Mouse (Mus musculus): ENCODE measurements at regions not wholly inside any gene's neighbourhood (a gene's known extent, or its start where the extent isn't known, plus 50 kb on each side); places are given as distances from the start of the nearest gene placed in this dataset.
A peak's percentile ranks its signal among the peaks of the same experiment; 100 is the strongest.
"Not testable (repeated sequence)": the region's sequence is repeated elsewhere in the genome, so short reads cannot be mapped to it uniquely, and the experiment has no call there.

DNA sequence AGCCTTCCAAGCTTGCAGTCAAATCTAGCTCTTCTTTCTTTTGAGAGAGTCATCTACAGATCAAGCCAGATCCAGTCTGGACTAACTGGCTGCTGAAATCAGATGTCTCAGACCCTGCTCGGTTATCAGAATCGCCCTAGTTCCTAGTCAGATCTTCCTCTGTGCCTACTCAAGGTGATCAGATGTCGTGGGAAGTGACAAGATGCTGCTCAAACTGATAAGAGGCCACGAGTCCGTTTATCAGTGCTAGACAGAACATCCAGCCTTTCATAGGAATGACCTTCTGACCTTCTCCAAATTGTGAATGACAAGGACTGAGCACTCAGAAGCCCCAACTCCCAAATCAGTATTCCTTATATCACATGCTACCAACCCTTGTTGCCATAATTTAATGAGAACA lies 113.3 kb upstream of the Dlg1 start:
- DNase-seq (ENCODE audit: low spot score, missing footprints) (no peak), ATAC-seq (ENCODE audit: low FRiP score) (no peak)
- Histone ChIP-seq H3K27ac (ENCODE audit: low read depth, low read length) (no peak overlapping the region), H3K4me1 (ENCODE audit: control insufficient read depth, insufficient read depth, low read length) (peaks cover 19% of the 10 kb centered on the region), H3K36me3 (ENCODE audit: control insufficient read depth, insufficient read depth, low read length) (no peaks in the 10 kb centered on the region), H3K9me3 (ENCODE audit: control insufficient read depth, low read length) (no peaks in the 10 kb centered on the region), H3K4me2 (no peak overlapping the region), H3K4me3 (ENCODE audit: low read depth, low read length) (no peak overlapping the region), H3K27me3 (ENCODE audit: control insufficient read depth, insufficient read depth, low read length) (peaks cover 4% of the 10 kb centered on the region; the same call in 1 of the 2 replicates), H3K9ac (ENCODE audit: low read length) (no peak overlapping the region)
- WGBS: 84% methylated on average over 5 of the region's 5 CpGs

DNA sequence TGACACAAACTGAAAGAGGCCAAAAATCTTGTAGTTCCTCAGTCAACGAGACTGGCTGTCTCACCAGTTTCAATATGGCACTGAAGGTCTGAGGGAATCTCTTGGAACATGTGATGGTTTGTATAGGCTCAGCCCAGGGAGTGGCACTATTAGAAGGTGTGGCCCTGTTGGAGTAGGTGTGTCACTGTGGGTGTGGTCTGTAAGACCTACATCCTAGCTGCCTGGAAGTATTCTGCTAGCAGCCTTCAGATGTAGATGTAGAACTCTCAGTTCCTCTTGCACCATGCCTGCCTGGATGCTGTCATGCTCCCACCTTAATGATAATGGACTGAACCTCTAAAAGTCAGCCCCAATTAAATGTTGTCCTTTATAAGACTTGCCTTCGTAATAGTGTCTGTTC lies 112.7 kb upstream of the Dlg1 start:
- not testable (repeated sequence) for DNase-seq (ENCODE audit: low spot score, missing footprints); H3K27ac ChIP-seq (ENCODE audit: low read depth, low read length); H3K9ac ChIP-seq (ENCODE audit: low read length); H3K9me3 ChIP-seq (ENCODE audit: control insufficient read depth, low read length); H3K36me3 ChIP-seq (ENCODE audit: control insufficient read depth, insufficient read depth, low read length); H3K4me3 ChIP-seq (ENCODE audit: low read depth, low read length); ATAC-seq (ENCODE audit: low FRiP score); H3K4me2 ChIP-seq; H3K27me3 ChIP-seq (ENCODE audit: control insufficient read depth, insufficient read depth, low read length)
- WGBS: 85% methylated on average over 2 of the region's 2 CpGs
- peaks cover 19% of the 10 kb centered on the region for H3K4me1 ChIP-seq (ENCODE audit: control insufficient read depth, insufficient read depth, low read length)

DNA sequence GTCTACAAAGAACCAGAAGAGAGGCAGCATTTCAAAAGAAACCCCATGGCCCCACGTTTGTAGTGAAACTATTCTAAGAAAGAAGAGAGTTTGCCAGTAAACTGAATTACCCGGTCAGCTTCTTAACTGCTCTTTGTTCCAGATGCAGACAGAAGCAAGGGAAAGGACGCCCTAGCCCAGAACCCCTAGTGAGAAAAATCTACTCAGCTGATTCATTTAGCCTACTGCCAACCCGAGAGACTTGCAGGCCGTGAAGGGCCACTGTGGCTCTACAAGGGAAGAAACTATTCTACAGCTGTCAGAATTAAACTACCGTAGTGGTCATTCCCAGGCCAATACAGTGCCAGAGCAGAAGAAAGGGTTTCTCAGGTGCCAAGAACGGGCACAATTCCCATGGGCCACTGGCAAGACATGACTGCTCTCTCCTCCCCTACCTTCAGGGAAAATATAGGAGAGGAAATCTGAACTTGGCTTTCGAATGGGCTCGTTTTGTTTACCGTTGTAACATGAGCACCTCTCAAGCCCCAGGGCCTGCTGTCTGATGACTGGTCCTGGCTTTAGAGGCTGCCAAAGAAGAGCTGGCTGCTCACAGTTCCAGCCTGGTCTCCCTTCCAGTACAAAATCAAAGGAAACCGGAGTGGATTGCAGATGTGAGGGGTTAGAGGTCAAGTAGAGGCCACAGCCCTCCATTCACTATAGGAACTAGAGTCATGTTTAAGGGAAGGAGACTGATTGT lies 111.7 kb upstream of the Dlg1 start:
- no peak for ATAC-seq (ENCODE audit: low FRiP score)
- Histone ChIP-seq H3K9ac (ENCODE audit: low read length) (no peak overlapping the region), H3K36me3 (ENCODE audit: control insufficient read depth, insufficient read depth, low read length) (no peaks in the 10 kb centered on the region), H3K4me2 (no peak overlapping the region), H3K4me3 (ENCODE audit: low read depth, low read length) (no peak overlapping the region), H3K27me3 (ENCODE audit: control insufficient read depth, insufficient read depth, low read length) (no peaks in the 10 kb centered on the region), H3K9me3 (ENCODE audit: control insufficient read depth, low read length) (no peaks in the 10 kb centered on the region), H3K4me1 (ENCODE audit: control insufficient read depth, insufficient read depth, low read length) (peaks cover 10% of the 10 kb centered on the region), H3K27ac (ENCODE audit: low read depth, low read length) (no peak overlapping the region)
- no peak for DNase-seq (ENCODE audit: low spot score, missing footprints)
- 32% methylated on average over 11 of the region's 11 CpGs for WGBS

DNA sequence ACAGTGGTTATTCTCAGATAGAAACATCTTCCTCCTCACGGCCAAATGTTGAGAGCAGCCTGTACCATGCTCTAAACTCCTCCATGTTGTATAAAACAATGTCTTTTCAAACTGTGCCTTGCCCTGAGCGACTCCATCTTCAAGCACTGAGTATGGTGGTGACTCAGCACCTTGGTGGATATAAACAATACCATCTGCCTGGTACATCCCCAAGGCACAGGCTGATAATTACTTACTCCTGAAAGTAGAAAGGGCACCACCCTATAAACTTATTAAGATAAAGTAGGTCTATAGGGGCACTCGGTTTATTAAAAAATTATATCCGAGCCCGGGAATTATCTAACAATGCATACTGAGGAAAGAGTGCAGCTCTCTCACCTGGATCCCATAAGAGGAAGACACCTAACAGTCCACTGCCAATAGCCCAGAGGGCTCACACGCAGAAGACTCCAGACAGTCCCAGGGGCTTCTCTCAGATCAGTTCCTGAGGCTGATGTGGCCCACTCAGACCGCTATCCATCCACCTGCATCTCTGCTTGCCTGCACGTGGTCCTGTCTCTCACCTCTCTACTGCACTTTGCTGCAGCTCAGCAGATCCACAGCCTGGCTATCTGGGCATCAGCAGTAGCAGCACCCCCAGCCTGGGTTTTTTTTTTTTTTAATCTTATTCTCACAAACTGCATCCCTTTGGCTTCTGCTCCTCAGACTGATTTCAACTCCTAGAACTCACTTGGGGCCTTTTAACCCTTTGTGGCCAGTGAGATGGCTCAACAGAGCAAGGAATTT lies 109.7 kb upstream of the Dlg1 start:
- Histone ChIP-seq H3K27ac (ENCODE audit: low read depth, low read length) (no peak overlapping the region), H3K4me3 (ENCODE audit: low read depth, low read length) (no peak overlapping the region), H3K4me1 (ENCODE audit: control insufficient read depth, insufficient read depth, low read length) (peaks cover 5% of the 10 kb centered on the region; the same call in 1 of the 2 replicates), H3K9ac (ENCODE audit: low read length) (no peak overlapping the region), H3K9me3 (ENCODE audit: control insufficient read depth, low read length) (no peaks in the 10 kb centered on the region), H3K4me2 (no peak overlapping the region), H3K36me3 (ENCODE audit: control insufficient read depth, insufficient read depth, low read length) (no peaks in the 10 kb centered on the region), H3K27me3 (ENCODE audit: control insufficient read depth, insufficient read depth, low read length) (no peaks in the 10 kb centered on the region)
- ATAC-seq (ENCODE audit: low FRiP score) (no peak), DNase-seq (ENCODE audit: low spot score, missing footprints) (no peak)
- WGBS: 87% methylated on average over 8 of the region's 8 CpGs

DNA sequence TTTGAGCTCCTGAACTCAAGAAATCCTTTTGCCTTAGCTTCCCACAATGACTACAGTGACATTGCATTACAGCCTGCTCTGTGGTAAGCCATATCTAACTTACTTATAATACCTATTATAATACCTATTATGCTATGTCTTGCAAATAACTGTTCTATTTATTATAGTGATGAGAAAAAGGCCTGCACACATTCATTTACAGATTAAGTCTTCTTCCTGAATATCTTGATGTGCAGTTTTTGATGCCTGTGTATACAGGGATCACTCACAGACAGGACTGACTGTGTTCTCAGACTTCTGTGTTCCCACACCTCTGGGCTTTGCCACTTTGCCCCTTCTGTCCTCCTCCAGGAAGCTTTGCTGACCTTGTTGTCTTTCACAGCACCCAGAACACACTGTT lies 102.8 kb upstream of the Dlg1 start:
- H3K36me3 ChIP-seq (ENCODE audit: control insufficient read depth, insufficient read depth, low read length): no peaks in the 10 kb centered on the region
- no peaks in the 10 kb centered on the region for H3K9me3 ChIP-seq (ENCODE audit: control insufficient read depth, low read length)
- H3K27me3 ChIP-seq (ENCODE audit: control insufficient read depth, insufficient read depth, low read length): no peaks in the 10 kb centered on the region
- no peak for ATAC-seq (ENCODE audit: low FRiP score)
- H3K9ac ChIP-seq (ENCODE audit: low read length): no peak overlapping the region
- no peak overlapping the region for H3K4me3 ChIP-seq (ENCODE audit: low read depth, low read length)
- H3K27ac ChIP-seq (ENCODE audit: low read depth, low read length): no peak overlapping the region
- no peaks in the 10 kb centered on the region for H3K4me1 ChIP-seq (ENCODE audit: control insufficient read depth, insufficient read depth, low read length)
- no peak overlapping the region for H3K4me2 ChIP-seq
- peak; percentile 83 for DNase-seq (ENCODE audit: low spot score, missing footprints)

DNA sequence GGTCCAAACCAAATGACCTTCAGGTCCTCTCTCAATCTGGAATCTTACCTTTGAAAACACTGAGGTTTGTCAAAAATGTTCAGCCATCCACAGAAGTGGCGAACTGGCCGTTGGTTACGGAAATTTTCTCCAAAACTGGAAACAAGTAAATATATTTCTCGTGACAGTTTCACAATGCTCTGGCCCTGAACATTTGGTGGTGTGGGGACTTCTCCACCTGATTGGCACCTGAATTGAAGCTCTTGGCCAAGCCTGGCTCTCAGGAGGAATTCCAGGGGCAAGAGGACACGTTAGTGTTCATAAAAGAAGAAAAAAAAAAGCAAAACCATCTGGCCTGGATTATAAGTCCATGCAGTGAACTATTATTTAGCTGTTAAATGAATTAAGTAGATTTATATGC lies 98.3 kb upstream of the Dlg1 start:
- Histone ChIP-seq H3K9me3 (ENCODE audit: control insufficient read depth, low read length) (no peaks in the 10 kb centered on the region), H3K4me3 (ENCODE audit: low read depth, low read length) (no peak overlapping the region), H3K4me2 (no peak overlapping the region), H3K27ac (ENCODE audit: low read depth, low read length) (no peak overlapping the region), H3K27me3 (ENCODE audit: control insufficient read depth, insufficient read depth, low read length) (no peaks in the 10 kb centered on the region), H3K36me3 (ENCODE audit: control insufficient read depth, insufficient read depth, low read length) (no peaks in the 10 kb centered on the region), H3K9ac (ENCODE audit: low read length) (no peak overlapping the region), H3K4me1 (ENCODE audit: control insufficient read depth, insufficient read depth, low read length) (no peaks in the 10 kb centered on the region)
- 88% methylated on average over 5 of the region's 5 CpGs for WGBS
- ATAC-seq (ENCODE audit: low FRiP score): no peak
- DNase-seq (ENCODE audit: low spot score, missing footprints): peak; percentile 23

DNA sequence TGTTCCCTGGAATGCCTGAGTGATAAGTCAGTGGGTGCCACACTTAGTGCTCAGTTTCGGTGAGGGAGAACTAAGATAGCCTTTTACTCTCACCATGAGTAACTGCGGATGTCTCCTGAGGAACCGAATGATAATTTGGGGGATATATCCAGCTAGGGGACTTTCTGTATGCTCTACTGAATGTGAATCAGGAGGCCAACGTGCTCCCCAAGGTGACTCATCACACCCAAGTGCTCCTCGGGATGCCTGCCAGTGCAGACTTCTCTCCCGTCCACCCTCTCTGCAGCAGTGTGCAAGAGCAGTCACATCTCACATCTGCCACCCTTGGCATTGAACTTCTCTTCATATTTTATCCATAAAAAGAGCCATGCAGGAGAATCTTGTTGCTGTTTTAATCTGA lies 94.9 kb upstream of the Dlg1 start:
- ATAC-seq (ENCODE audit: low FRiP score): no peak
- no peak overlapping the region for H3K27ac ChIP-seq (ENCODE audit: low read depth, low read length)
- H3K27me3 ChIP-seq (ENCODE audit: control insufficient read depth, insufficient read depth, low read length): no peaks in the 10 kb centered on the region
- no peaks in the 10 kb centered on the region for H3K4me1 ChIP-seq (ENCODE audit: control insufficient read depth, insufficient read depth, low read length)
- H3K4me3 ChIP-seq (ENCODE audit: low read depth, low read length): no peak overlapping the region
- 87% methylated on average over 6 of the region's 6 CpGs for WGBS
- no peaks in the 10 kb centered on the region for H3K36me3 ChIP-seq (ENCODE audit: control insufficient read depth, insufficient read depth, low read length)
- H3K9me3 ChIP-seq (ENCODE audit: control insufficient read depth, low read length): no peaks in the 10 kb centered on the region
- H3K4me2 ChIP-seq: no peak overlapping the region
- no peak for DNase-seq (ENCODE audit: low spot score, missing footprints)
- H3K9ac ChIP-seq (ENCODE audit: low read length): no peak overlapping the region

DNA sequence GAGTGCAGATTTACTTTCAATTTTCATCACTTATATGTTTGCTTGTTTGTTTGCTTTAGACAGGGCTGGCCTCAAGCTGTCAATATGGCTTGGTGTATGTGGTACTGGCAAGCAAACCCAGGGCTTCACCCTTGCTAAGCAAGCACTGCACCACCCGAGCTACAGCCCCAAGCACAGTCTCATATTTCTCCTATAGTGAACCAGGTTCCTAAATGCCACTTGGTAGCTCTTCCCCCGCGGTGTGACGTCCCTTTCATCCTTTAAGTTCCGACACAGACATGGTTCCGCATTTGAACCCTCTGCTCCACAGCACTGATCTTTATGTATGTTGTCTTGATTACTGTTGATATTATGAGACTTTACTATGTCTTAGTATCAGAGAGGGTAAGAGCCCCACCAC lies 93.4 kb upstream of the Dlg1 start:
- ATAC-seq (ENCODE audit: low FRiP score) (no peak), DNase-seq (ENCODE audit: low spot score, missing footprints) (no peak)
- Histone ChIP-seq H3K27ac (ENCODE audit: low read depth, low read length) (no peak overlapping the region), H3K9me3 (ENCODE audit: control insufficient read depth, low read length) (no peaks in the 10 kb centered on the region), H3K9ac (ENCODE audit: low read length) (no peak overlapping the region), H3K27me3 (ENCODE audit: control insufficient read depth, insufficient read depth, low read length) (no peaks in the 10 kb centered on the region), H3K4me1 (ENCODE audit: control insufficient read depth, insufficient read depth, low read length) (no peaks in the 10 kb centered on the region), H3K36me3 (ENCODE audit: control insufficient read depth, insufficient read depth, low read length) (no peaks in the 10 kb centered on the region), H3K4me3 (ENCODE audit: low read depth, low read length) (no peak overlapping the region), H3K4me2 (no peak overlapping the region)
- WGBS: 81% methylated on average over 6 of the region's 6 CpGs

DNA sequence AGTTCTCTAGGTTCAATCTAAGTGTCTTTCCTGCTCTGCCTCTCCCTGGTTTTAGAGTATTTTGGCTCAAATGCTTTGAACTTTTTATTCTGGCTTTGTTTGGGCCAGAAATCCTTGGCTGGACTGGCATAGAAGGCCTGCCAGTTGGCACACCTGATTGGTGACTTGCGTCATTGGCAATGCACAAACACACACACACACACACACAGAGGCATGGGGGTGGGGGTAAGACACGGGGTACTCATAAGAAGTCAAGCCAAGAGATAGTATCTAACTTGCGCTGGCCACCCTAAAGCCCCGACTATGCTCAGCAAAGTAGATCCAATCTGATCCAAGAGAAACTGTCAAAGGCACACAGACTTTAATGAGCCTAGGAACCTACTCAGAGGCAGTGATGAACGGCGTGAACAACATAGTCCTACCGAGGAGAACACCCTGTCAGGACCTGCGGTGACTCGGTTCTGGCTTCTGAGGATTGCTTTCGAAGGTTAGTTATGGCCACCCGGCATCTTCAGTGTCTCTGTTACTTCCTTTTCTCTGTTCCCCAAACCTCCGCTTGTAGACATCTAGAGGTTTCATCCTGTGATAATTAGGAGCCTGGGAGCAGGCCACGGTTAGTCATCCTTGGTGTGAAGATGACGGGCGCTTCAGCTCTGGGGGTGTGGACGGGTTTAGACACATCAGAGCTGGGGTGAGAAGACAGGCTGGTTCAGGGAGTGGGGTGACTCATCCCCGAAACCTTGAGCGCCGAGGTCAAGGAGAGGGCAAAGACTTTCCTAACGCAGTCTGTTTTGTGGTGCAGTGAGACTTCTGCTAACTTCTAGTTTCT lies 92.7 kb upstream of the Dlg1 start:
- DNase-seq (ENCODE audit: low spot score, missing footprints) (no peak), ATAC-seq (ENCODE audit: low FRiP score) (no peak)
- no peak overlapping the region for H3K9ac ChIP-seq (ENCODE audit: low read length)
- no peaks in the 10 kb centered on the region for H3K36me3 ChIP-seq (ENCODE audit: control insufficient read depth, insufficient read depth, low read length)
- H3K27ac ChIP-seq (ENCODE audit: low read depth, low read length): no peak overlapping the region
- H3K27me3 ChIP-seq (ENCODE audit: control insufficient read depth, insufficient read depth, low read length): no peaks in the 10 kb centered on the region
- no peaks in the 10 kb centered on the region for H3K4me1 ChIP-seq (ENCODE audit: control insufficient read depth, insufficient read depth, low read length)
- H3K4me3 ChIP-seq (ENCODE audit: low read depth, low read length): no peak overlapping the region
- H3K4me2 ChIP-seq: no peak overlapping the region
- WGBS: 92% methylated on average over 20 of the region's 20 CpGs
- H3K9me3 ChIP-seq (ENCODE audit: control insufficient read depth, low read length): no peaks in the 10 kb centered on the region
